11 mouse cellular contexts compared by ENCODE assay signal in the genomic region with DNA sequence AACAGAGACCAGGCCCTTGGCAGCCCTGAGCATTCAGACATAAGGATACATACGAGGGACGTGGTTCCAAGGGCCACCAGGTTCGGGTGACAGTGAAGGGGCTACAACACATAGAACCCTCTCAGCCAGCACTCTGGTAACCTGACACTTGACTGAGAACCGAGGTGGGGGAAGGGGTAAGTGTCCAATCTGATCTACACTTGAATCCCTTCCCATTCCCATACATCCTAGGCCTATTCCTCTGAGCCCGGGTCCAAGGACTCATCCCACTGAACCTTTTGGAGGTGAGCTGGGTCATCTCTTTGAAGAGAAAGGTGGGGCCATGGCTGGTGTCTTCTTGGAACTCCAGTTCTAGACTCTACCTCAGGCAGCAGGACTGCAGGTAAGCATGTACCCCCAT. TPM values are rescaled to one million over a fixed set of nuclear protein-coding genes. Genes with fewer than 3 reads are reported as not detected.
A peak's percentile ranks its signal among the peaks of the same experiment; 100 is the strongest.
DNase-seq lines count a peak whose midpoint lies in the region; ATAC-seq and TF ChIP-seq lines count a peak whose summit lies in the region.
"Had no signal": no experiment of that assay in that cellular context is flagged by ENCODE, and none has a peak within 500 bp of the region (broad histone marks: within the 10 kb centered on the region; RNA-seq: fewer than 3 reads in every experiment).

No protein-coding gene starts in this region.

- no peak overlapping the region for H3K27ac ChIP-seq in forebrain, embryonic 11.5 days (ENCODE audit: low read depth, low read length)
- no peak overlapping the region for H3K27ac ChIP-seq in forebrain, embryonic 16.5 days (ENCODE audit: low read length)
- H3K27ac ChIP-seq in liver, embryonic 12.5 days = no peak overlapping the region
- no peak overlapping the region for H3K27ac ChIP-seq in intestine, postnatal 0 days (ENCODE audit: low read depth, low read length)
- H3K27ac ChIP-seq in stomach, embryonic 16.5 days (ENCODE audit: low read length) = no peak overlapping the region

- TF ChIP-seq CTCF in intestine, postnatal 0 days (IDR thresholded peaks at IDR 0.05; ENCODE audit: low read depth) = no peak

- peaks cover 7% of the 10 kb centered on the region; the same call in 1 of the 2 replicates for H3K4me1 ChIP-seq in forebrain, embryonic 11.5 days (replicated peaks; ENCODE audit: control insufficient read depth, insufficient read depth, low read length)
- peaks cover 6% of the 10 kb centered on the region for H3K4me1 ChIP-seq in forebrain, embryonic 16.5 days (replicated peaks; ENCODE audit: control insufficient read depth, insufficient read depth, low read length)
- H3K4me1 ChIP-seq in liver, embryonic 12.5 days = peaks cover 15% of the 10 kb centered on the region
- no peaks in the 10 kb centered on the region for H3K4me1 ChIP-seq in intestine, postnatal 0 days (replicated peaks; ENCODE audit: control insufficient read depth, insufficient read depth, low read length)
- peaks cover 7% of the 10 kb centered on the region; the same call in 1 of the 2 replicates for H3K4me1 ChIP-seq in stomach, embryonic 16.5 days (ENCODE audit: control insufficient read depth, insufficient read depth, low read length)

- H3K4me2 ChIP-seq in forebrain, embryonic 11.5 days (ENCODE audit: low read depth, low read length, severe bottlenecking) = peak overlapping the region; percentile 80; the same call in 1 of the 2 replicates
- no peak overlapping the region for H3K4me2 ChIP-seq in forebrain, embryonic 16.5 days (ENCODE audit: low read length)
- peak overlapping the region; percentile 72; the same call in 1 of the 2 replicates for H3K4me2 ChIP-seq in liver, embryonic 12.5 days
- H3K4me2 ChIP-seq in intestine, postnatal 0 days (replicated peaks; ENCODE audit: low read depth) = no peak overlapping the region
- peak overlapping the region; percentile 61; the same call in 1 of the 2 replicates for H3K4me2 ChIP-seq in stomach, embryonic 16.5 days (ENCODE audit: low read depth, low read length)

- H3K4me3 ChIP-seq in forebrain, embryonic 11.5 days (ENCODE audit: low read depth, low read length) = no peak overlapping the region
- H3K4me3 ChIP-seq in forebrain, embryonic 16.5 days (replicated peaks; ENCODE audit: low read length) = no peak overlapping the region
- no peak overlapping the region for H3K4me3 ChIP-seq in liver, embryonic 12.5 days
- peak overlapping the region; percentile 39 for H3K4me3 ChIP-seq in intestine, postnatal 0 days (ENCODE audit: low read depth, low read length)
- H3K4me3 ChIP-seq in stomach, embryonic 16.5 days (replicated peaks; ENCODE audit: low read length) = no peak overlapping the region

- no peaks in the 10 kb centered on the region for H3K36me3 ChIP-seq in forebrain, embryonic 11.5 days (ENCODE audit: control insufficient read depth, insufficient read depth, low read length)
- no peaks in the 10 kb centered on the region for H3K36me3 ChIP-seq in forebrain, embryonic 16.5 days (ENCODE audit: control insufficient read depth, insufficient read depth)
- no peaks in the 10 kb centered on the region for H3K36me3 ChIP-seq in liver, embryonic 12.5 days
- H3K36me3 ChIP-seq in intestine, postnatal 0 days (ENCODE audit: control insufficient read depth, insufficient read depth) = no peaks in the 10 kb centered on the region
- H3K36me3 ChIP-seq in stomach, embryonic 16.5 days (ENCODE audit: control insufficient read depth, insufficient read depth, low read length) = no peaks in the 10 kb centered on the region

- H3K9me3 ChIP-seq in forebrain, embryonic 11.5 days (ENCODE audit: control insufficient read depth, low read length) = no peaks in the 10 kb centered on the region
- no peaks in the 10 kb centered on the region for H3K9me3 ChIP-seq in forebrain, embryonic 16.5 days (ENCODE audit: control insufficient read depth, low read length)
- no peaks in the 10 kb centered on the region for H3K9me3 ChIP-seq in liver, embryonic 12.5 days (replicated peaks)
- no peaks in the 10 kb centered on the region for H3K9me3 ChIP-seq in intestine, postnatal 0 days (ENCODE audit: control insufficient read depth)
- H3K9me3 ChIP-seq in stomach, embryonic 16.5 days (replicated peaks; ENCODE audit: control insufficient read depth, low read length) = no peaks in the 10 kb centered on the region

- H3K27me3 ChIP-seq in forebrain, embryonic 11.5 days (ENCODE audit: control insufficient read depth, insufficient read depth, low read length) = peaks cover 23% of the 10 kb centered on the region
- H3K27me3 ChIP-seq in forebrain, embryonic 16.5 days (replicated peaks; ENCODE audit: control insufficient read depth, insufficient read depth, low read length) = peaks cover 35% of the 10 kb centered on the region
- H3K27me3 ChIP-seq in liver, embryonic 12.5 days (replicated peaks) = peaks cover 92% of the 10 kb centered on the region
- H3K27me3 ChIP-seq in intestine, postnatal 0 days (replicated peaks; ENCODE audit: control insufficient read depth, insufficient read depth, low read length) = peaks cover 33% of the 10 kb centered on the region
- H3K27me3 ChIP-seq in stomach, embryonic 16.5 days (ENCODE audit: control insufficient read depth, insufficient read depth, low read length) = peaks cover 24% of the 10 kb centered on the region

- no peak for DNase-seq in forebrain, embryonic 11.5 days (ENCODE audit: low spot score)
- no peak for DNase-seq in liver
- no peak for DNase-seq in lung, adult 18-20 months
- DNase-seq in frontal cortex, adult 2 months (ENCODE audit: extremely low spot score in 1 of 2, low spot score in 1 of 2) = no peak
- DNase-seq: kidney, adult 9 months; left cerebral cortex, postnatal 4 days had no signal

- WGBS in forebrain, embryonic 11.5 days = 20% methylated on average over 5 of the region's 5 CpGs
- WGBS in forebrain, embryonic 16.5 days = 21% methylated on average over 5 of the region's 5 CpGs
- WGBS in liver, embryonic 12.5 days (ENCODE audit: insufficient replicate concordance) = 25% methylated on average over 5 of the region's 5 CpGs
- WGBS in intestine, postnatal 0 days = 43% methylated on average over 5 of the region's 5 CpGs
- 27% methylated on average over 5 of the region's 5 CpGs for WGBS in stomach, embryonic 16.5 days

- no peak overlapping the region for H3K9ac ChIP-seq in forebrain, embryonic 11.5 days (ENCODE audit: low read length)
- H3K9ac ChIP-seq in forebrain, embryonic 16.5 days (replicated peaks; ENCODE audit: low read depth, low read length) = no peak overlapping the region
- H3K9ac ChIP-seq in liver, embryonic 12.5 days = no peak overlapping the region
- no peak overlapping the region for H3K9ac ChIP-seq in intestine, postnatal 0 days (ENCODE audit: low read depth, low read length)
- no peak overlapping the region for H3K9ac ChIP-seq in stomach, embryonic 16.5 days (ENCODE audit: low read length)

- ATAC-seq in forebrain, embryonic 11.5 days (replicated peaks; ENCODE audit: low FRiP score) = no peak
- no peak for ATAC-seq in forebrain, embryonic 16.5 days
- ATAC-seq in liver, embryonic 12.5 days = no peak
- ATAC-seq in intestine, postnatal 0 days = no peak
- no peak for ATAC-seq in stomach, embryonic 16.5 days (ENCODE audit: insufficient read depth, low FRiP score)
- ATAC-seq: Patski had no signal

RNA-seq across cellular contexts. Expression of a gene that starts 0.6 kb away (rescaled TPM):
- polyA plus RNA-seq in forebrain, embryonic 11.5 days (2014; fragmentation: Nextera tagmentation; extraction: Ambion mirVana) = 1.3 and 1.8 TPM in 2 replicates
- polyA plus RNA-seq in forebrain, embryonic 16.5 days (2015; fragmentation: Nextera tagmentation; extraction: Ambion mirVana) = 10.7 and 12.9 TPM in 2 replicates
- 0.96 and 1.4 TPM in 2 replicates for polyA plus RNA-seq in liver, embryonic 12.5 days (2016; fragmentation: Nextera tagmentation; extraction: Ambion mirVana)
- 7.9 and 9.2 TPM in 2 replicates for polyA plus RNA-seq in intestine, postnatal 0 days (2015; fragmentation: Nextera tagmentation; extraction: Ambion mirVana)
- 10.9 and 11.8 TPM in 2 replicates for polyA plus RNA-seq in stomach, embryonic 16.5 days (2015; fragmentation: Nextera tagmentation; extraction: Ambion mirVana)
- 114 and 115 TPM in 2 replicates for polyA plus RNA-seq in frontal cortex, adult 2 months (2012; rRNA removed)

RNA-seq across cellular contexts. Expression of a gene that starts 9.3 kb away (rescaled TPM):
- 1.5 and 2.0 TPM in 2 replicates for polyA plus RNA-seq in forebrain, embryonic 11.5 days (2014; fragmentation: Nextera tagmentation; extraction: Ambion mirVana)
- polyA plus RNA-seq in forebrain, embryonic 16.5 days (2015; fragmentation: Nextera tagmentation; extraction: Ambion mirVana) = 3.1 and 3.4 TPM in 2 replicates
- polyA plus RNA-seq in liver, embryonic 12.5 days (2016; fragmentation: Nextera tagmentation; extraction: Ambion mirVana) = 14.7 and 16.0 TPM in 2 replicates
- polyA plus RNA-seq in intestine, postnatal 0 days (2015; fragmentation: Nextera tagmentation; extraction: Ambion mirVana) = 0.25 and 0.35 TPM in 2 replicates
- 0.37 and 0.41 TPM in 2 replicates for polyA plus RNA-seq in stomach, embryonic 16.5 days (2015; fragmentation: Nextera tagmentation; extraction: Ambion mirVana)
- 19.5 and 19.9 TPM in 2 replicates for polyA plus RNA-seq in frontal cortex, adult 2 months (2012; rRNA removed)

RNA-seq across cellular contexts. Expression of a gene that starts 39.2 kb away (rescaled TPM):
- polyA plus RNA-seq in forebrain, embryonic 11.5 days (2014; fragmentation: Nextera tagmentation; extraction: Ambion mirVana) = 18.9 and 21.9 TPM in 2 replicates
- polyA plus RNA-seq in forebrain, embryonic 16.5 days (2015; fragmentation: Nextera tagmentation; extraction: Ambion mirVana) = 13.7 and 15.2 TPM in 2 replicates
- 49.6 and 50.1 TPM in 2 replicates for polyA plus RNA-seq in liver, embryonic 12.5 days (2016; fragmentation: Nextera tagmentation; extraction: Ambion mirVana)
- 21.4 and 23.1 TPM in 2 replicates for polyA plus RNA-seq in intestine, postnatal 0 days (2015; fragmentation: Nextera tagmentation; extraction: Ambion mirVana)
- 41.3 and 42.5 TPM in 2 replicates for polyA plus RNA-seq in stomach, embryonic 16.5 days (2015; fragmentation: Nextera tagmentation; extraction: Ambion mirVana)
- polyA plus RNA-seq in frontal cortex, adult 2 months (2012; rRNA removed) = 52.6 and 54.6 TPM in 2 replicates

Comparison
In these comparisons a context has a peak if more than half of its experiments do, and no peak if none do; other contexts are left out.
1. H3K4me2 ChIP-seq: peak in forebrain, embryonic 11.5 days (single experiment), liver, embryonic 12.5 days (single experiment) and stomach, embryonic 16.5 days (single experiment); none in forebrain, embryonic 16.5 days (single experiment) and intestine, postnatal 0 days (single experiment).